Mouse (Mus musculus) heart, postnatal 4 days (tissue): ENCODE results near the gene H2afy. TPM values are rescaled to one million over a fixed set of nuclear protein-coding genes. Genes with fewer than 3 reads are reported as not detected.
A peak's percentile ranks its signal among the peaks of the same experiment; 100 is the strongest.

ENCODE experiments used
- DNase-seq: peaks from one replicate; pipeline ENCODE4 v3.0.0; 2021
- total RNA-seq, 2 experiments: library from RNA; stranded (reverse); gene quantifications; 2 replicates each; pipeline ENCODE4 v1.2.3; 2021

The H2afy gene
- total RNA-seq, 2 experiments from 2014 or later, result 84.6 to 91.3 TPM

- DNase-seq, result peak; percentile 60
These were observed 9.4 kb upstream of the H2afy start for GRCm38 (mm10) chr13:56145523-56145922.

GRCm38 (mm10) chr13:56144021-56144420 lies 7.9 kb upstream of the H2afy start:
- no peak for DNase-seq

GRCm38 (mm10) chr13:56143151-56143513 lies 7.0 kb upstream of the H2afy start:
- no peak for DNase-seq

GRCm38 (mm10) chr13:56142382-56143150 lies 6.4 kb upstream of the H2afy start:
- DNase-seq, result no peak

GRCm38 (mm10) chr13:56139167-56139751 lies 3.1 kb upstream of the H2afy start:
- no peak for DNase-seq

- peak; percentile 93 for DNase-seq
These were observed 719 bp downstream of the H2afy start for GRCm38 (mm10) chr13:56135231-56136052.

GRCm38 (mm10) chr13:56134631-56135181 lies 1.5 kb downstream of the H2afy start:
- DNase-seq, result peak; percentile 41

- DNase-seq, result no peak
These were observed 2.1 kb downstream of the H2afy start for GRCm38 (mm10) chr13:56134031-56134430.

- no peak for DNase-seq
These were observed 3.2 kb downstream of the H2afy start for GRCm38 (mm10) chr13:56132941-56133340.

- DNase-seq, result no peak
These were observed 3.7 kb downstream of the H2afy start for GRCm38 (mm10) chr13:56132326-56132936.

GRCm38 (mm10) chr13:56130544-56130943 lies 5.6 kb downstream of the H2afy start:
- DNase-seq, result no peak

- DNase-seq, result no peak
These were observed 6.6 kb downstream of the H2afy start for GRCm38 (mm10) chr13:56129578-56129977.

- no peak for DNase-seq
These were observed 7.1 kb downstream of the H2afy start for GRCm38 (mm10) chr13:56129014-56129413.

- DNase-seq, result no peak
These were observed 10.5 kb downstream of the H2afy start for GRCm38 (mm10) chr13:56125632-56126031.

- DNase-seq, result no peak
These were observed 13.1 kb downstream of the H2afy start for GRCm38 (mm10) chr13:56123075-56123474.

- peak; percentile 53 for DNase-seq
These were observed 18.0 kb downstream of the H2afy start for GRCm38 (mm10) chr13:56117991-56118765.

- no peak for DNase-seq
These were observed 20.3 kb downstream of the H2afy start for GRCm38 (mm10) chr13:56115906-56116305.

- peak; percentile 59 for DNase-seq
These were observed 20.8 kb downstream of the H2afy start for GRCm38 (mm10) chr13:56115386-56115785.

GRCm38 (mm10) chr13:56113431-56114248 lies 22.5 kb downstream of the H2afy start:
- DNase-seq, result peak; percentile 71

GRCm38 (mm10) chr13:56112980-56113379 lies 23.2 kb downstream of the H2afy start:
- DNase-seq, result no peak

- peak; percentile 34 for DNase-seq
These were observed 23.7 kb downstream of the H2afy start for GRCm38 (mm10) chr13:56112496-56112895.
